Mouse (Mus musculus) heart, embryonic 14.5 days (tissue): ENCODE measurements around the gene Ivns1abp. TPM values are rescaled to one million over a fixed set of nuclear protein-coding genes. Genes with fewer than 3 reads are reported as not detected.

Source experiments
- ATAC-seq: fragments of 200-750 bp; cut with Nextera tagmentation; 2 replicates; pipeline ENCODE4 v1.8.0; 2017; ENCODE audit warnings: low read depth, moderate TSS enrichment; ENCODE audit not compliant: insufficient number of reproducible peaks, insufficient read depth, low FRiP score
- H3K27ac ChIP-seq, 2 experiments: fragments of 200-500 bp in 1 of 2; fragments of 300-500 bp in 1 of 2; sonication (generic) in 1 of 2; replicated peaks in 1 of 2; 2 replicates each; pipeline ENCODE4 v1.5.1; 2012 to 2014; ENCODE audit warnings: low read depth in 2 of 2, low read length in 2 of 2, control low read depth in 1 of 2, mild to moderate bottlenecking in 1 of 2, mixed read lengths in 1 of 2; ENCODE audit not compliant: control insufficient read depth in 1 of 2, insufficient read depth in 1 of 2
- H3K27me3 ChIP-seq: fragments of 300-500 bp; sonication (generic); 2 replicates; pipeline ENCODE4 v1.6.1; 2014; ENCODE audit warnings: mild to moderate bottlenecking, low read length, control low read depth; ENCODE audit not compliant: control insufficient read depth, insufficient read depth
- H3K36me3 ChIP-seq: fragments of 300-500 bp; sonication (generic); 2 replicates; pipeline ENCODE4 v1.6.1; 2014; ENCODE audit warnings: mild to moderate bottlenecking, control low read depth, low read length, mixed read lengths; ENCODE audit not compliant: control insufficient read depth, insufficient read depth
- H3K4me1 ChIP-seq, 2 experiments: fragments of 200-500 bp in 1 of 2; fragments of 300-500 bp in 1 of 2; sonication (generic) in 1 of 2; 2 replicates each; pipeline ENCODE4 v1.6.1; 2012 to 2014; ENCODE audit warnings: low read length in 2 of 2, control low read depth in 1 of 2, mixed read lengths in 1 of 2; ENCODE audit not compliant: control insufficient read depth in 2 of 2, insufficient read depth in 2 of 2
- H3K4me2 ChIP-seq: fragments of 300-500 bp; sonication (generic); 2 replicates; pipeline ENCODE4 v1.6.1; 2014; ENCODE audit warnings: mild to moderate bottlenecking, low read length
- H3K4me3 ChIP-seq, 2 experiments: fragments of 200-500 bp in 1 of 2; fragments of 300-500 bp in 1 of 2; sonication (generic) in 1 of 2; 2 replicates each; pipeline ENCODE4 v1.5.1; 2012 to 2014; ENCODE audit warnings: low read length in 2 of 2, mild to moderate bottlenecking in 2 of 2, control low read depth in 1 of 2, low read depth in 1 of 2, moderate library complexity in 1 of 2; ENCODE audit not compliant: control insufficient read depth in 1 of 2, insufficient read depth in 1 of 2
- H3K9ac ChIP-seq: fragments of 300-500 bp; sonication (generic); 2 replicates; pipeline ENCODE4 v1.6.1; 2014; ENCODE audit warnings: mild to moderate bottlenecking, low read length
- H3K9me3 ChIP-seq: fragments of 300-500 bp; sonication (generic); 2 replicates; pipeline ENCODE4 v1.6.1; 2016; ENCODE audit warnings: low read length, control low read depth; ENCODE audit not compliant: control insufficient read depth
- WGBS: fragments of 180-500 bp; shearing (Covaris S2); extraction: QIAGEN DNeasy Blood & Tissue Kit; methylation state at CpG from one replicate; pipeline ENCODE4 v1.1.7; 2014; 5-methylcytosine and 5-hydroxymethylcytosine counted together
- polyA plus RNA-seq: library from polyadenylated mRNA; unstranded; fragments of >200 nt; fragmentation: Nextera tagmentation; extraction: Ambion mirVana; gene quantifications from 2 replicates; pipeline ENCODE4 v1.2.1, GENCODE M21; 2014

The Ivns1abp gene
- polyA plus RNA-seq, 1 experiment from 2014 or later: 305 TPM

DNA sequence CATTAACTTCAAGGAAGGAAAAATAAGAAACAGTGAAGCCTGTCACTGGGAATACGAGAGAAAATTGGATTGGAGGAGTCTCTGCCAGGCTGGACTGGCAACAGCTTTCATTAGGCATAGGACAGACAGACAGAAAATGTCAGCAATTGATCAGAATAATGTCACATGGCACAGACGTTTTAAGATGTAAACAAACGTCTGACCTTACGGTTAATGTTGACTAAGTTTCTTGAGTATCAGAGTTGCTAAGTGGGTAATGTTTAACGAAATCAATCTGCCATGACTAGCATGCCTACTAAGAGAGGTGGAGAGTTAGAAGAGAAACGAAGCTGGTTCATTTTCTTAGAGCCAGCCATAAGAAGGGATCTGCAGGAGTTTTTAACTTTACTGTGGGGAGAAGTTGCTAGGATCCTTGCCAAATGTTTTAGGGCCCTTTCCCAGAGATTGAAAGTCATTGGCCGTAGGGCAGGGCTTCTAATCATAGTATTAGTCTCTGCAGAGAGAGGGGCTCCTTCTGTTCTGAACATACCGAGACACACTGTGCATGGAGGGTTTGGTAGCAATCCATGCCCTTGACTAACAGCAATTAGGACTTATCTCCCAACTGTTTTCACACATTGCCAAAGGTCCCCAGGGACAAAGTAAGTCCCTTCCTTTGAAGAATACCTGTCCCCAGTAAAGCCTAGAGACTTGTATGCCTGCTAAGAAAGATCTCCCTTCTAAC is 2.8 kb upstream of the Ivns1abp start:
- Histone ChIP-seq H3K27me3 (no peaks in the 10 kb centered on the region), H3K27ac (peak overlapping the region; percentile 52 to 97), H3K4me1 (peaks cover 18 to 53% of the 10 kb centered on the region in 2 experiments), H3K9ac (peak overlapping the region; percentile 8; the same call in 1 of the 2 replicates), H3K36me3 (no peaks in the 10 kb centered on the region), H3K4me2 (peak overlapping the region; percentile 74), H3K4me3 (no peak overlapping the region), H3K9me3 (no peaks in the 10 kb centered on the region)
- WGBS: 51% methylated on average over 8 of the region's 8 CpGs
- no peak for ATAC-seq

DNA sequence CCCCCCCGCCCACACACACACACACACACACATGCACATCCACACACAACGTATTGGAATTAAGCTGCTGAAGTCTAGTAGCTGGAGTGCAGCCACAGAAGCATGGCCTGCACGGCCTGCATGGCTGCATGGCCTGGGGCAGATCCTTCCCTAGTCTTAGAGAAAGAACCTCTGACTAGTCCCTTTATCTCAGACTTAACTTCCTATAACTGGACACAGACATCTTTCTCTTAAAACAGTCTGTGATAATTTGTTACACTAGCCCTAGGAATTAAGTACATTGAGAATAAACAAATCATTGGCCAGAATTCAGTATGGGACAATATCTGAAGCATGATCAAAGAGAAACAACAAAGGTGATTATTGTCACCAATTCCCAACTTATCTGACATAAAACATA is 2.0 kb upstream of the Ivns1abp start:
- peak overlapping the region; percentile 99 for H3K9ac ChIP-seq
- H3K4me1 ChIP-seq: peaks cover 18 to 60% of the 10 kb centered on the region in 2 experiments
- peak overlapping the region; percentile 37 to 97; a peak in 3 of 4 replicates for H3K27ac ChIP-seq
- no peak for ATAC-seq
- H3K27me3 ChIP-seq: no peaks in the 10 kb centered on the region
- peak overlapping the region; percentile 74 for H3K4me2 ChIP-seq
- 39% methylated on average over 3 of the region's 3 CpGs for WGBS
- H3K4me3 ChIP-seq: peak overlapping the region in 1 of 2 experiments; percentile 93; a peak in 2 of 4 replicates
- no peaks in the 10 kb centered on the region for H3K9me3 ChIP-seq
- H3K36me3 ChIP-seq: no peaks in the 10 kb centered on the region

DNA sequence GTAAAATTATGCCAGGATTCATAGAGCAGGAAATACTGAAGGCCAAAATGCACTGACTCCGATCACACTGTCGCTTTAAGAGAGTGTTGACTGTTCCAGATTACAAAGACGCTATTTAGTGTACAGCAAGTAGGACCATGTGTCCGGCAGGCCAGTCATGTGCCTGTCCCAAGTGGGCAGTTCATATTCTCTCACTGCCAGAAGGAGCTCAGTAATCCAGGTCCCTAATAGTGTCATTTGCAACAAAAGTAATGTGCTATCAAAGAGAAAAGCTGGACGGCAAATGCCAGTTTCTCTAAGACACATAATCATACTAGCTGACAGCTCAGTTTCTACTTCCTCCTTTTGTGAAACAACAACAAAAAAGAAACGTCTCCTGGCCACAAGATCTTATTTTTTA is 1.3 kb upstream of the Ivns1abp start:
- Histone ChIP-seq H3K27ac (peak overlapping the region; percentile 96 to 97), H3K36me3 (no peaks in the 10 kb centered on the region), H3K9me3 (no peaks in the 10 kb centered on the region), H3K4me1 (peaks cover 17 to 62% of the 10 kb centered on the region in 2 experiments), H3K27me3 (no peaks in the 10 kb centered on the region), H3K9ac (peak overlapping the region; percentile 99), H3K4me3 (peak overlapping the region; percentile 18 to 93; a peak in 3 of 4 replicates), H3K4me2 (peak overlapping the region; percentile 74)
- ATAC-seq: no peak
- 9% methylated on average over 6 of the region's 6 CpGs for WGBS

DNA sequence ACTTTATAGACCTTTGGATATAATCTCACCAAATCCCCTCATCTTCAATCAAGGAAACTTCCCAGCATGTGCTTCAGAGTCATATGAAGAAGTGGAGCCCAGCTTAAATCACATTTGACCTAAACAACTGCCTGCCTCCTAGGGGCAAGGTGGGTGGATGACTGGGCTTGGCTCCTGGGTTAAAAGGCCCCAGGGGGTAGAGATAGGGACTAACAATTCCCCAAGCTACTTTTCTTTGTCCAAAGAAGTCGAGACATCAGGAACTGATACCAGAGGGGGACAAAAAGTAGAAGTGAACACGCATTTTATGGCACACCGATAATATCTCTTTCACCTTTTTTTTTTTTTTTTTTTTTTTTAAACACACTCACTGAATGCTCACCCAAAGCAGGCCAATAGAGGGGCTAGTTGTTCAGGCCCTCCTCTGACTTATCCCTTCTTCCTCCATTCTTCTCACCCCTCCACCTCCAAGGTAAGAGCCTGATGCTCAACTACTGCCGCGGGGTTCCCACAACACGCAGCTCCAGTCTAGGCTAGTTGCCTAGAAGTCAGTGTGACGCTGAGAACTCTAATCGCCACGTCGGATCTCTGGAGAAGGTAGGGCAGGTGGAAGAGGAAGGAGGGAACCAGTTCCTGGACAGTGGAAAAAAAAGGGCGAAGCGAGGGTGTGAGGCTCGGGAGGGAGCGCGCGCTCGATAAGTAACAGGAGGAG is 550 bp upstream of the Ivns1abp start:
- peak overlapping the region; percentile 80 to 93 for H3K4me3 ChIP-seq
- ATAC-seq: no peak
- peak overlapping the region; percentile 74 for H3K4me2 ChIP-seq
- peaks cover 1% of the 10 kb centered on the region; the same call in 1 of the 2 replicates for H3K36me3 ChIP-seq
- peak overlapping the region; percentile 99 for H3K9ac ChIP-seq
- no peaks in the 10 kb centered on the region for H3K27me3 ChIP-seq
- no peaks in the 10 kb centered on the region for H3K9me3 ChIP-seq
- H3K27ac ChIP-seq: peak overlapping the region; percentile 96 to 97
- peaks cover 16 to 58% of the 10 kb centered on the region in 2 experiments for H3K4me1 ChIP-seq
- WGBS: 0% methylated on average over 17 of the region's 17 CpGs

DNA sequence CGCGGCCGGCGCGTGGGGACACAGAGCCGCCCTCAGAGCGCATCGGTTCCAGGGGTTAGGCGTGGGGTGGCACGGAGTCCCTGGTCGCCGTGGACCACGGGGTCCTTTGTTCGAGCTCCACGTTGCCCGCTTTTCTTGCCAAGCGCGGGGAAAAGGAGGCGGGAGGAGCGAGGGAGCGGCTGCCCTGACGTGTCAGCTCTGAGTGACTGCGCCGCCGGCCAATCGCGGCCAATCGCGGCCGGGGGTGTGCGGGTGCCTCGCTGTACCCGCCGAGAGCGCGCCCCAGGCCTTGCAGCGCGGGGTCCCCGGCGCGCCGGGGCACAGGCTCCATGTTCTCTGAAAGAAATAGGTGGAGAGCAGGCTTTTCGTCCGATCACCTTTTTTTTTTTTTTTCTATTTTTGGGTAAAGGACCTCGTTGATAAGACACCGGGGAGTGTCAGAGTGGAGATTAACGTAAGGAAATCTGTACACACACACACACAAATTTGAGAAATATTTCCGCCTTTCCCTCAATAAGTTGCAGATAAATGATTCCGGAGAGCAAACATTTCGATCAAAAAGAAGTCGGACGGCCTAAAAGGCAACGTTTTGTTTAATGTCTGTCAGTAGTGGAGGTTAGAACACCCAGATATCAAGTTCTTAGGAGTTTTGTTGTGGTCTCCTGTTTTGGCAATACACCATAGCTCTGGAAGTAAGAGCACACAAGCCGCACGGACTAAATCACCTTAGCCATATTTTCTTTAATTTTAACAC is 1.0 kb downstream of the Ivns1abp start:
- Histone ChIP-seq H3K27ac (peak overlapping the region; percentile 86 to 97), H3K4me2 (peak overlapping the region; percentile 74), H3K4me3 (peak overlapping the region; percentile 72 to 93), H3K27me3 (no peaks in the 10 kb centered on the region), H3K36me3 (peaks cover 14% of the 10 kb centered on the region), H3K4me1 (peaks cover 5 to 53% of the 10 kb centered on the region in 2 experiments; a peak in 3 of 4 replicates), H3K9me3 (no peaks in the 10 kb centered on the region), H3K9ac (peak overlapping the region; percentile 99)
- peak; percentile 64 for ATAC-seq
- under 1% methylated on average over 55 of the region's 55 CpGs for WGBS

DNA sequence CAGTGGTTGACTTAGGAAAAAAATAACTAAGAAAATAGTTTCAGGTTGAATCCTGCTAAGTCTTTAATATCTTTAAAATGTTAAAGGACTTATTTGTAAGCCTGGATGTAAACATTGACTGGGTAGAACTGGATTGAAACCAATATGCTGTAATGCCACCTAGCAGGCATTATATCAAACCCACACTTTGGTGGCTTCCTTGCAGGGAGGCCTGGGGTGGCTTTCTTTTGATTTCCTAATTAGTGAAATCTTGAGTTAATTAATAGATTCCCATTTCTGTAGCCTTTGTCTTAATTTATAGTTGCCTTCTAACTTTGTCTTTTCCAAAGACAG is 1.6 kb downstream of the Ivns1abp start:
- Histone ChIP-seq H3K36me3 (peaks cover 20% of the 10 kb centered on the region), H3K27me3 (no peaks in the 10 kb centered on the region), H3K4me3 (peak overlapping the region; percentile 72 to 93; a peak in 3 of 4 replicates), H3K9ac (peak overlapping the region; percentile 99), H3K9me3 (no peaks in the 10 kb centered on the region), H3K4me2 (peak overlapping the region; percentile 74), H3K27ac (peak overlapping the region in 1 of 2 experiments; percentile 97; a peak in 2 of 4 replicates), H3K4me1 (peaks cover 2 to 50% of the 10 kb centered on the region in 2 experiments; a peak in 3 of 4 replicates)
- no peak for ATAC-seq

DNA sequence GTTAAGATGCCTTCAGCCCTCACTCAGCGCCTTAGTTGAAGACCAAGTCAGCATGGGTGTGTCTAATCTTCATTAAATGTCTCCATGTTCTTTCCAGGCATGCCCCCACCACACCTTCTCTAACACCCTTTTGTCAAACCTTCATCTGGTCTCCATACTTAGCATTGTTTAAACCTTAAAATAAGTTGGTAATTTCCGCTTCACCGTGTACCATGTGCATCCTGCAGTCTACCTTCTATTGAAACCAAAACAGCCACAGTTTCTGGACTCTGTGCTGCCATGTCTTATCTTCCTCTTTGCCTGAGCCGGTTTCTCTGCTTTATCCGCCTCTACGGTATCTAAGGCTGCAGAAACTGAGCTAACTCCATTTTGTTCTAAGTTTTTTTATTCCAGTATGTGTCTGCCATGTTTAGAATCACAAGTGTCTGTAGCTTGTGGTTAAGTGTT is 2.4 kb downstream of the Ivns1abp start:
- Histone ChIP-seq H3K27me3 (no peaks in the 10 kb centered on the region), H3K4me1 (peaks cover 2 to 42% of the 10 kb centered on the region in 2 experiments; a peak in 3 of 4 replicates), H3K9ac (peak overlapping the region; percentile 99), H3K4me3 (peak overlapping the region; percentile 33 to 93; a peak in 3 of 4 replicates), H3K36me3 (peaks cover 28% of the 10 kb centered on the region), H3K27ac (peak overlapping the region; percentile 66 to 97), H3K4me2 (peak overlapping the region; percentile 74), H3K9me3 (no peaks in the 10 kb centered on the region)
- no peak for ATAC-seq
- 9% methylated on average over 6 of the region's 6 CpGs for WGBS
